ENCODE assay signal across 20 mouse cellular contexts in the genomic region with DNA sequence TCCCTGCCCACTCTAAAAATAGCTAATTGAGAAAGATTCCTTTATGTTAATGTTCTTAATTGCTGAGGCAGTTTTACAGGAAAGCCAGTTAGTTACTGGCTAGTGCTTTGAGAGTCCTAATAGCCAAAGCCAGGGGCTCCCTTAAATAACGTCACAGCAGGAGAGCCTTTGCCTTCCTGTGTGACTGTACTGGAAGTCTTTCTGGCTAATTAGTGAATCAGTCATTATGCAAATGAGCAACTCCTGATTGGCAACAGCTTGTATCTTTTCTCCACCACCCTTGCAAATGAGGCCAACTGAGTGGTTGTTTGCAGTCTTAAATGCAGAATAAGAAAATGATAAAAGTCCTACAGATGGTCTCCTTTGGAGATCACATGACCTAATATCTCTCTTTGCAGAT.
DNase-seq lines count a peak whose midpoint lies in the region; ATAC-seq lines count a peak whose summit lies in the region.
"Had no signal": no experiment of that assay in that cellular context is flagged by ENCODE, and none has a peak within 500 bp of the region (broad histone marks: within the 10 kb centered on the region; RNA-seq: fewer than 3 reads in every experiment).

No protein-coding gene starts in this region.

- no peaks in the 10 kb centered on the region for H3K9me3 ChIP-seq in forebrain, embryonic 16.5 days (ENCODE audit: control insufficient read depth, low read length)
- H3K9me3 ChIP-seq: heart, embryonic 10.5 days; limb, embryonic 10.5 days had no signal

- no peaks in the 10 kb centered on the region for H3K36me3 ChIP-seq in forebrain, embryonic 16.5 days (ENCODE audit: control insufficient read depth, insufficient read depth)
- H3K36me3 ChIP-seq: heart, embryonic 10.5 days; limb, embryonic 10.5 days had no signal

- H3K9ac ChIP-seq in forebrain, embryonic 16.5 days (replicated peaks; ENCODE audit: low read depth, low read length), result no peak overlapping the region
- H3K9ac ChIP-seq: lung, embryonic 14.5 days had no signal

- H3K27ac ChIP-seq in forebrain, embryonic 16.5 days (ENCODE audit: low read length), result 0 out of 2 replicates have a peak overlapping the region, but pooled peaks have one; percentile 6
- H3K27ac ChIP-seq: heart, embryonic 10.5 days; limb, embryonic 10.5 days; stomach, postnatal 0 days had no signal

- 0 out of 2 replicates have a peak, but pooled peaks cover 8% of the 10 kb centered on the region for H3K27me3 ChIP-seq in forebrain, embryonic 16.5 days (replicated peaks; ENCODE audit: control insufficient read depth, insufficient read depth, low read length)

- no peak overlapping the region for H3K4me3 ChIP-seq in forebrain, embryonic 16.5 days (replicated peaks; ENCODE audit: low read length)
- H3K4me3 ChIP-seq: heart, embryonic 10.5 days; limb, embryonic 10.5 days had no signal

- H3K4me2 ChIP-seq in forebrain, embryonic 16.5 days (ENCODE audit: low read length), result no peak overlapping the region
- H3K4me2 ChIP-seq: liver, embryonic 11.5 days; lung, embryonic 14.5 days had no signal

- DNase-seq in layer of hippocampus, adult 9-11 months, result peak; percentile 40
- DNase-seq in layer of hippocampus, adult 11-12 months (ENCODE audit: low spot score), result no peak
- DNase-seq in retina, postnatal 1 day, result peak; percentile 43
- no peak for DNase-seq in retina, embryonic 14.5 days (ENCODE audit: low spot score)
- no peak for DNase-seq in urinary bladder, adult 18-20 months (ENCODE audit: low spot score in 2 of 2)
- DNase-seq in adrenal gland, adult 8-10 months, result no peak
- no peak for DNase-seq in embryo, embryonic 9.5 days (ENCODE audit: extremely low spot score)
- DNase-seq: cerebellum, adult 9-11 months; gastrocnemius, postnatal 36 days; heart, postnatal 10 days; kidney, postnatal 4 days; lung, embryonic 14.5 days; lung, postnatal 4 days had no signal

- ATAC-seq in forebrain, embryonic 16.5 days, result peak; percentile 78
- ATAC-seq: inflammation-experienced regulatory T-cells, adult 6 months; midbrain, embryonic 16.5 days had no signal

- 0% methylated on average over 1 of the region's 1 CpGs for whole genome bisulfite sequencing in forebrain, embryonic 16.5 days

- H3K4me1 ChIP-seq in forebrain, embryonic 16.5 days (replicated peaks; ENCODE audit: control insufficient read depth, insufficient read depth, low read length), result peaks cover 27% of the 10 kb centered on the region
- H3K4me1 ChIP-seq: heart, embryonic 10.5 days; limb, embryonic 10.5 days had no signal

Comparison
In these comparisons a context has a peak if more than half of its experiments do, and no peak if none do; other contexts are left out.
1. DNase-seq: peak in layer of hippocampus, adult 9-11 months (single experiment) and retina, postnatal 1 day (single experiment); none in layer of hippocampus, adult 11-12 months (single experiment), retina, embryonic 14.5 days (single experiment), urinary bladder, adult 18-20 months (0 of 2), adrenal gland, adult 8-10 months (single experiment) and embryo, embryonic 9.5 days (single experiment).